Mouse (Mus musculus) thymus, postnatal 10 days (tissue): ENCODE data around the gene Cd82.

Source experiments
- DNase-seq, 2 experiments: peaks; one replicate each; pipeline ENCODE4 v3.0.0; 2021; ENCODE audit warnings: low spot score in 2 of 2

Cd82 gene

DNA sequence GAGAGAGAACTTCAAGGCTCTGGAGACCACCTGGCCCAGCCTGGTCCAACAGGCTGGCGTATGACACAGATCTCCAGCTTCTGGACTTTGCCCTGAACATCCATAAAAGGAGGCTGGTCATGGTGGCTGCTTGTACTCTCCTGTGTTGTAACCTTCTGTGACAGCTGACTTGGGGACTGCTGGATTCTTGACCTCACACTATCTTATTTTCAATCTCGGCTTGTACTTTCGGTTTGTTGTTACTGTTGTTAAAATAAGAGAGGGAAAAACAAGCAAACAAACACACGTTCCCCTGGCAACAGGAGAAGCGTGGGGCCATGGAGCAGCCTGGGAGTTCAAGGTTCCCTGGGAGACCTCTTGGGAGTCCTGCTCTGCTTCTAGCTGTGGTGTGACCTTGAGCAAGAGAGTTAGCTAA lies 17.7 kb downstream of the Cd82 start:
- no peak for DNase-seq

DNA sequence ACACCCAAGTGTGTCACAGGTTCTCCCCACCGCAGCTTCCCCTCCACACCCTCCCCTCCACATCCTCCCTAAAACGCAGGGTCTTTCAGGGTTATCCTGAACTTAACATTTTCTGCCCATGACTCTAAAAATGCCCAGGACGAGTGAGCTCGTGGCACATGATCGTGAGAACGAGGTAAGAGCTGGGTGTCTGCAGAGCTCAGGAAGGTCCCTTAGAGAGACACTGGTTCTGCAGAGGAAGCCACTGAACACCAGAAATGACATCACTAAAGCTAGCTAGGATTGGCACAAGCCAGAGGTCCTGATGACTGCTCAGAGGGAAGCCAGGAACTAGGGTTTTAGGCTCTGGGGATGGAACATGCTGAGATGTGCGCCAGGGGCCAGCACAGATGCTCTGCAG lies 18.7 kb downstream of the Cd82 start:
- no peak for DNase-seq

DNA sequence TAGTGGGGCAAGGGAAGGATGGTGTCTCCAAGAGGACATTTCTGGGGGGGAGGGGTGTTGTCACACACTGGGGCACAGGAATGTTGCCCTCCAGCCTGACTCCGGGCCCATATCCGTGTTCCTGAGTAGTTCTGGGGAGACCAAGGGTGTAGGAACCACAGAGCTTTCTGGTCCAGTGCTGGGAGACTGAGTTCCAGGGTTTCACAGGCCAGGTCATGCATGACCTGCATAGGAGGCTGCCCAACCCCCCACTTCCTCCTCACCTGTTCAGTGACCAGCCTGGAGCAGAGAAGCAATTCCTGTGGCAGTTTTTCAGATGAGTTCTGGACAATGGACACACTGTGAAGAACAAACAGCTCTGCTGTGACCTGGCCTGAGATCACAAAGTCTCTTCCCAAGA lies 19.8 kb downstream of the Cd82 start:
- DNase-seq: no peak

DNA sequence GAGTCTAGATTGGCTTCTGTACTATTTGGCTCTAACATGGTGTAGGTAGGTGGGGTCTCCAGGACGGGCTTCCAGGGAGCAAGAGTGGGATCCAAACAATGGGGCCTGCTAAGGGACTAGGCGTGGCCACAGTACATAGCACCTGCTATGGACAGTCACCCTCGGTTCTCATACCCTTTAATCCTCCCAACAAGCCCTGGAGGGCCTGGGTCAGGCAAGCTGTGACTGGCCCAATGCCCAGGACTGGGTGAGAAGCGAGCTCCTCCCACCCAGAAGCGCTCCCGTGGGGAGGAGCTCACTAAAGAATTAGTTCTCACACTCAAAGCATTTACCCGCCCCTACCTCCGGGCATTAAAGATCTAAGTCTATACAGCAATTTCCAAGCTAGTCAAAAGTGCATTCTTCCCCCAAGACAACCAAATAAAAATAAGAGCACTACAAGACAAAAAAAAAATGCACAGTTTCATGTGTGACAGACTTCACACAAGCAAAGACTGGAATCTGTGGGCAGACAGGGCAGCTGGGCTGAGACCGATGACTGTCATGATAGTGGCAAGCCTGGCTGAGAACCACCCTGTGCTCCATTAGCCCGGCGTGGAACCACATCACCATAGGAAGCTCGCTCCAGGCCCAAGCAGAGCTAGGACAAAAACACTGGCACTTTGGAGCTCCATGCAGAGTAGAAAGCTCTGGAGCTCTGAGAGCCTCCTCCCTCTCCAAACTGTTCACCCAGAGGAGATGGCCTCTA lies 23.0 kb downstream of the Cd82 start:
- no peak for DNase-seq

DNA sequence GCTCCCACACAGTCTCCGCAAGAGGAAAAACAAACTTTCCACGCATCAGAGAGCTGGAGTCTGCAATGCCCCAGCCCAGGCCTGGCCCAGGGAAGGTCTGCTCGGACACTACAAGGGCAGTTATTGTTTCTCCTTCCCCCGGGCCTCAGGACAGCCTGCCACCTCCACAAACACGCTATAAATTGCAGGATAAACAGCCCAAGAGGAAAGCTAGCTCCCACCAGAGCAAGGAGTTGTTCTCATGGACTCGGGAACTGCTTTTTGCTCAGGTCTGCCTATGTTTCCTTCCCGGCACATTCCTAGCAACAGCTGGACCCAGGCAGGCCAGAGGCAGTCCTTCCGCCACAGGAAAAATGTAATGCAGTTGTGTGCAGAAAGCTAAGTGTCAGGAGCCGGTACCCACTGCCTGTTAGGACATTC lies 23.6 kb downstream of the Cd82 start:
- DNase-seq: no peak

DNA sequence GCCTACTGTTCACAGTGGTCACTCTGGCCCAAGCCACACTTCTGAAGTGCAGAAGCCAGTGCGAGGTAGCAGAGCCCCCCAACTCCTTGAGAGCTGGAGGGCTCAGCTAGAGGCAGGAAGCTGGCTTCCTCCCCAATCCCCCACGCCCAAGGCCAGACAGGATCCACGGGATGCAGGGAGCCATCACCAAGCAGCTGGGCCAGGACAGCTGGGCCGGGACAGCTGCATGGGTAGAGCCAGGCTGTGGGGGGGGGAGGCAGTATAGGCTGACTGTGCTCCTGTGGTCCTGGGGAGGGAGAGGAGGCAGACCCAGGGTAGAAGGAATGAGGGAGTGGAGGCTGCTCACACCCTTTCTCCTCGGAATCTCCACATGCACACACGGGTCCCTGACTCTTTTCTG lies 24.6 kb downstream of the Cd82 start:
- DNase-seq: no peak

DNA sequence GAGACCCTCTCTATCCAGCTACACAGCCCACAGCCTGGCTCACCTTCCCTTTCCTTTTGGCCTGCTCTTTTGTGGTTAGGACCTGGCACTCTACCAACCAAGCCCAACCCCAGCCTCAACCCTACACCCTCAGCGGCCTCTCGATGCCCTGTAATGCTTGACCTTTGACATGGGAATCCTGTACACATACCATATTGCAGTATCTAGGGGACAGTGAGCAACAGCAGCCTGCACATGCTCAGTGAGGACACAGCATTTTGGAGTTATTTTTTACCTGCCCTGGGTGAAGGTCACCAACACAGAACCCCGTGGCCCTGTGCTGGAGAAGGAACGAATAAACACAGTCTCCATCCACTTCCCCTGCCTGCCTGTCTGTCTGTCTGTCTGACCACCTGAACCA lies 27.4 kb downstream of the Cd82 start:
- DNase-seq: no peak

DNA sequence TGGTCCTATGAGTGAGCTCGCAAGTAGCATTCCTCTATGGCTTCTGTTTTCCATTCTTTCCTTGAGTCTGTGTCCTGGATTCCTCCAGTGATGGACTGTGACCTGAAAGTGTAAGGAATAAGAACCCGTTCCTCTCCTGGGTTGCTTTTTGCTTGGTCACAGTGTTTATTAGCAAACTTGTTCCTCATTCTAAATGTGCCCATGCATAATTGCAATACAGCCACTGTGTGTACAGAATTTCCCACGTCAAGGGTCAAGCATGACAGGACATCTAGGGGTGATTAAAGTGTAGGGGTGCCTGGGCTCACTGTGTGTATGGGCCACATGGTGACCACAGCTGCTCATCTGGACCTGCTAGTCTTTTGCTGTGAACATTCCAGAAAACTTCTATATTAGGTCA lies 28.0 kb downstream of the Cd82 start:
- DNase-seq: no peak

DNA sequence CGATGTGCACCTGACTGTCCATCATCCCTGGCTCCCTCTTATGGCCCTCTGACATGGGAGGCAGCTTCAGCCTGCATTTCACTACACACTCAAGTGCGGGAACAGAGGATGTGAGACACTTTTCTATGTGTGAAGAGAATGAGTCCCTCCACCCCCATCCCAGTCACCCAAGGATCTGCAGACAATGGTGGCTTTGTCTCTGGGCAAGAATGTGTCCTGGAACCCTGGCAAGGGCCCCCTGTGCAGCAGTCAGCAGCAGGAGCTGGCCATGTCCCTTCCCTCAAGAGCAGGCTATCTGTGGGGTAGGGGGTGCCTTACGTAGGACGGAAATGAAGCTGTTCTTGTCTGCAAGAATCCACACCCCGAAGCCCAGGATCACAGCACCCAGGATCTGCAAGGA lies 29.4 kb downstream of the Cd82 start:
- DNase-seq: no peak

DNA sequence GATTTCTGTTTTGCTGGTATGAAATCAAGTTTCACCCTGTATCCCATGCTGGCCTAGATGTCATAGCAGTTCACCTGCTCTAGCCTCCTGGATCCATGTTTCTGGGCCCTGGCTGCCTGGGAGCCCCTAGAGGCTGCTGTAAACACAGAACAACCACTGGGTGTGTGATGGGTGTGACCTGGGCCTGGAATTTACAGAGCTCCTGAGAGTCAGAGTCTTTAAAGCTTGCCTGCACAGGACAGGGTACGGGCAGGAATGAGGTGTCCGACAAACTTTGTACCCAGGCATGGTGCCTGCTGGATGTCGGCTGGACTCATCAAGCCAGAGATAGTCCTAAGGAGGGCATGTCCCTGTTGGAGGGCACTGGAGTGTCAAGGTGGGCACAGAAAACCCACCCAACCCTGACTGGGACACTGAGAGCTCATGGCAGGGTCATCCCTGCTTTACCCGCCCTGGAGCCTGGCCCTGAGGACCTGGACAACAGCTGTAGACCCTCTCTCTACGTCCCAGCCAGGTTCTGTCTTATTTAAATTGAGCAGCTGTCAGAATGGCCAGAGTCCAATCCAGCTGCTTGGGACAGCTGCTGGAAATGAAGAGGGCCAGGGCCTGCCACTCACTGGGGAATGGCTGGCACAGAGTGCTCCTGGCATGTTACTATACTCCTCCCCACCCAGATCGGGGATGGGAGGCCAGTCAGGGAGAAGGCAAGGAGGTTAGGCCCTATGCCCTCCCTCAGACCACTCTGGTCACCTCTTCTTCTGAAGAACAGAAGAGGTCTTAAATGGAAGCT lies 30.1 kb downstream of the Cd82 start:
- no peak for DNase-seq

DNA sequence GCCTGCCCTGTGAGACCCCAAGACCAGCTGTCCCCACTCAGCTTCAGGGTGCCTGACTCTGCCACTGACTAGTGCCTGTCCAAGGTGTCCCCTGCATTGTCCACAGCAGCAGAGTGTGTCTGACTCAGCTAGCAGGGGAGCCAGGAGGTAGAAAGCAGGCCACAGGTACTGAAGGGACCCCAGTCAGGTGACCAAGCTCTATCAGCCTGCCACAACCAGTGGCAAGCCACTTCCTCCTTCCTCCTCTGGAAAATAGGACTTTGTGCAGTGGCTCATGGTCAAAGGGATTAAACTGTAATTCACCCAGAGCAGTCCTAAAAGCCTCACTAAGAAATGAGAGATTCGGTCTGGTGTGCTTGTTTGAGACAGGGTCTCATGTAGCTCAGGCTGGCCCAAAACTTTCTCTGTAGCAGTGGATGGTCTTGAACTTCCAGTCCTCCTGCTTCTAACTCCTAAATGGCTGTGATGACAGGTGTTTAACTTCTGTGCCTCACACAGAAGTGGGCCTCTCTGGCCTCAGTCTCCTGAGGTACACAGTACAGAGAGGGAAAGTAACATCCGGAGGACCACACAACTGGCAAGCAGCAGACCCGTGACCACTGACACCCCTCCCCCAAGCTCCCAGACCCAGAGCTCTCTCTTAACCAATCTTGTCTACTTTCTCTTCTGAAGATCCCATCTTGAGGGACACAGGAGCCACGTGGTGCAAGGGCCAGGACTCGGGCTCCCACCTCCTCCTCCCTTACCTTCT lies 31.2 kb downstream of the Cd82 start:
- no peak for DNase-seq

DNA sequence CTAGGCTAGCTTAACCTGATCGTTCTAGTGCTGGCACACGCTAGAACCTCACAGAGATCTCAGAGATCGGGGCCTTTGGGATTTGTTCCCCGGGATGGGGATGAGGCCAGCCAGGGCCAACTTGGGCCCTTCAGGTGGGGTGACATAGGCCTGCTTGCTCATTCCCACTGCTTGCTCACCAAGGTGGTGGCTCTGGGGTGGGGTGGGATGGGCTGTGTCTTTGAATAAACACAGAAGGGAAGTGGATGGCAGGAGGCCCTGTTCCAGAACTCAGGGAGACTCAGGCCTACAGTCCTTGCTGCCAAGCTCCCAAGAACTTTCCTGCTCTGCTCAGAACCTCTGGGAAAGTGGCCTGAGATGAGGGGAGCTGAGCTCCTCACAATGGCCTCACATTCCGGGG lies 31.9 kb downstream of the Cd82 start:
- DNase-seq: no peak

DNA sequence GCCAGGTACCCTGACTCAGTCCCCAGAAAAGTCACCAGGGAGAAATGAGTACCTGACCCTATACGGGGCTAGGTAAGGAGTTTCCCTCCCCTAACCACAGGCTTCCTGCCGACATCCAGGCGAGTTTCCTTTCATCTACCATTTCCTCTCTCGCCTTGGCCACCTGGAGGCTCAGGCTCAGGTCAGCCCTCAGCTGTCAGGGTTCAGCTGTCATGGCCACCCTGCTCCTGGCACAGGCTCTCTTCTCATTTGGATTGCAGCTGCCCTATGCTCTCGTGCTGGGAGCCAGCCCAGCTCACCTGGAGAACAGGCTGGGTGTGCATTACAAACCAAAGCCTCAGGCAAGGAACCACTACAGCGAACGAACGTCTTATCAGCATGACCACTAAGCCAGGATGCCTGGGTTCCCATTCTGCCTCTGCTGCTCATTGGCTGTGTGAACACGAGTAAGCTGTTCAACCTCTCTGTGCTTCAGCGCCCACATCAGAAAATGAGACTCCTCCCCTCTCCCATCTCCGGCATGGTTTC lies 34.9 kb downstream of the Cd82 start:
- peak; percentile 35 to 39 for DNase-seq

DNA sequence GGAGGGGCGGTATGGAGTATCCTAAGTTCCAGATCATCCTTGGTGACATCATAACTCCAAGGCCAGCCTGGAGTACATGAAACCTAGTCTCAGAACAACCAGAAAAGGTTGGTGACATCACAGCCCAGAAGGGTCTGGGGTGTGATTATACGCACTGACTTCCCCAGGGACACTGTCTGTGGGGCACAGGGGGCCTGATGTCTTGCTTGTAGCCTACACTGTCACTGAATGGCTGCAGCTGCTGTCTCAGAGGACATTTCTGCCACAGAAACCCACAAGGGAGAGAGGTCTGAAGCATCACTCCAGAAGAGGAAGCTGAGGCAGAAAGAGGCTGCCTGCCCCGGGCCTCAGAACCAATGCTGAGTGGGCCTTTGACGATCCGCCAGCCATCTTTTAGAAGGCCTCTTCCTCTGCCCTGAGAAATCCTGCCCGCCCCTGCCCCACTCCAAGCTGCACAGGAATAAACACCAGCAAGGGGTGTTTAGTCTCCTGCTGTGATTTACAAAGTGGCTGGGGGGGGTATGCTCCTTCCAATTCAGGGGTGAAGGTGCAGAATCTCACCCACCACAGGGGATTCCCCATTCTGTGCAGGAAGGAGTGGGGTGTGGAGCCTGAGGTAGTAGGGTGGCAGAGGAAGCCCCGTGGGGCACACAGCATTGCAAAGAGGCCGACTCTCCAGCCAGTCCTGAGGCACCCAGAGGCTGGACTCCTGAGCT lies 35.8 kb downstream of the Cd82 start:
- DNase-seq: no peak

DNA sequence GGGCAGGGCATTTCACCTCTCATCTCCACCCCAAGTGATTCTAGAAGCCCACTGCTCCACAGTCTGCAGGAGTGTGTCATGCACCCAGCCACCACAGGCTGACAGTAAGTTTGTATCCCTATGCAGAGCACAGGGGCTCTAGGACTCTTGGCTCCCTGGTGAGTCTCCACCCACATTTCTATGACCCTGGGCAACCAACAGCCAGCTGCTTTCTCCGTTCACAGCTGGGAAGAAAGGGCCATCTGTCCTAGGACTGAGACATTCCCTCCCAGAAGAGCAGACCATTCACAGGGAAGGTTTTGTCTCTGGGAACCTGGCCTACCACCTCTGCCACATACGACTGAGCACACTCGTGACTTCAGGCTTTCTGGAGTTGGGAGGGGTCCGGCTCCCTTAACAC lies 37.1 kb downstream of the Cd82 start:
- DNase-seq: no peak

DNA sequence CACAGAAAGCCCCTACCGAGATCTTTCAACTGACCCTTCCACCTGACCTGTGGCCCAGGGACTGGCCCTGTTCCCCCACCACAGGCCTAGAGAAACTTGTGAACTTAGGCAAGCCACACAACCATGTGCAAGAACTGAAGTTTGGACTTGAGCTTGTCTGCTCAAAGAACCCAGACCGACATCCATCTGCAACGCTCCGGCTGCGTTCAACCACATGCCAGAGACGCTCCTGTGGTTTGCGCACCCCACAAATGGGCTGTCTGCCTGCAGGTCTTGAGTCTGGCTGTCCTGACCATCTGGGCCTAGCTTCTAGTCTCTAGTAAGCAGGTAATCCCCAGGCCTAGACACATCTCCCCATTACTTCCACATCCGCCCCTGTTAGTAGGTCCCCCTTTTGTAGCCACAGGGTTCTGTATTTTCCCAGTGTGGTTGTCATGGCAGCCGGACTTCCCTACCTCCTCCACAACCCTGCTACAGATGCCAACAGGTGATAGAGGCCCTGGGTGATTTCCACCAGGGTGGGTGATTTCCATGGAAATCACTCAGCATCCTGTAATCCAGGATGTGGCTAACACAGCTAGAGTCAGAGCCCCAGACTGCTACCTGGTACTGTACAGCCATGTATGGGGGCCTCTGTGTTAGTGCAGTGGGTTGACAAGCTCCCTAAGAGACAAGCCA lies 38.5 kb downstream of the Cd82 start:
- DNase-seq: no peak

DNA sequence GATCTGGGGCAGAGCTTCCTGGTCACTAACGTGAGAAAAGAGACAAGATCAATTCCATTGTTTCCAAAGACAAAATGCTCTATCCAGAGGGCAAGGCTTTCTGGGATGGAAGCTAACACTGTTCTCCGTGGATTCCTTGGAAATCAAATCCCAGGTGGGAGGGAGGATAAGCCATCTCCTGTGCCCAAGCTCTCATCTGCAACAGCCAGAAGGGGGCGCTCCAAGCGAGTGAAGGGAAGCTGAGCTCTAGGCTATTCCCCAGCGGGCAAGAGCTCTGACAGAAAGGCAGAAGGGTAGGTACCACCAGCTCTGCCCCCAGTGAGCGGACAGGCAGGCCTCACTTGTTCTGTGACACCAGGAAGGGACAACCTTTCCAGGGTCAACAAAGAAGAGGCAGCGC lies 41.6 kb downstream of the Cd82 start:
- peak; percentile 57 to 82 for DNase-seq

DNA sequence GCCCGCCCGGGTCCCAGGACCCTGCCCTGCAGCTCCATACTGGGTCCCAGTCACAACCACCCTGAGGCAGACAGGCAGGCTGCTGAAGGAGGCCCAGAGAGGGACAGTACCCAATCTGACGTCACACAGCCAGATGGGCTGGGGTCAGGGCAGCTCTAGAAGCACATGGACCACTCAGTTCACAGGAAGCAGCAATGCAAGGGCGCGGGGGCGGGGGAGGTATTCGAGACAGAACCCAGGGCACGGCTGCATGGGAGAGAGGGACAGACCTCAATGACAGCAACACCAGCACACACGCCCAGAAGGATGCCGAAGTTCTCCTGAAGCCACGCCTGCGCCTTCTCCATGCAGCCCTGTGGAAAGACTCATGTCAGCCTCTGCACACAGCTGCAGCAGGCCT lies 43.0 kb downstream of the Cd82 start:
- no peak for DNase-seq

DNA sequence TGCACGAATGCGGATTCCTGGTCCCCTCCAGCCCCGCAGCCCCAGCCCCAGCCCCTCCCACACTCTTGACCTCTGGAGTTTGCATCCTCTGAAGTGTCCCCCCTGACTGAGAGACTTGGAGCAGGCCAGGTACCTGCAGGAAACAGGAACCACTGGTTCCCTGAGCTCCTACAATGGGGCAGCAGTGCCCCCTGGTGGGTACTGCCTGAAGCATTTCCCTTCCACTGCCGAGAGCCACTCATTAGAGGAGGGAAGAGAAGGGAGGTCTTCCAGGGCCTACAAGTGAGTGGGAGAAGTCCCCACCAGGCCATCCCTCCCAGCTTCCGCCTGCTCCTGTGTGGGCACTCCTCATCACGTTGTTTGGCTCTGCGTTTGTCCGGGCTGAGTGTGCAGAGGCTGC lies 44.5 kb downstream of the Cd82 start:
- peak; percentile 65 to 84 for DNase-seq

DNA sequence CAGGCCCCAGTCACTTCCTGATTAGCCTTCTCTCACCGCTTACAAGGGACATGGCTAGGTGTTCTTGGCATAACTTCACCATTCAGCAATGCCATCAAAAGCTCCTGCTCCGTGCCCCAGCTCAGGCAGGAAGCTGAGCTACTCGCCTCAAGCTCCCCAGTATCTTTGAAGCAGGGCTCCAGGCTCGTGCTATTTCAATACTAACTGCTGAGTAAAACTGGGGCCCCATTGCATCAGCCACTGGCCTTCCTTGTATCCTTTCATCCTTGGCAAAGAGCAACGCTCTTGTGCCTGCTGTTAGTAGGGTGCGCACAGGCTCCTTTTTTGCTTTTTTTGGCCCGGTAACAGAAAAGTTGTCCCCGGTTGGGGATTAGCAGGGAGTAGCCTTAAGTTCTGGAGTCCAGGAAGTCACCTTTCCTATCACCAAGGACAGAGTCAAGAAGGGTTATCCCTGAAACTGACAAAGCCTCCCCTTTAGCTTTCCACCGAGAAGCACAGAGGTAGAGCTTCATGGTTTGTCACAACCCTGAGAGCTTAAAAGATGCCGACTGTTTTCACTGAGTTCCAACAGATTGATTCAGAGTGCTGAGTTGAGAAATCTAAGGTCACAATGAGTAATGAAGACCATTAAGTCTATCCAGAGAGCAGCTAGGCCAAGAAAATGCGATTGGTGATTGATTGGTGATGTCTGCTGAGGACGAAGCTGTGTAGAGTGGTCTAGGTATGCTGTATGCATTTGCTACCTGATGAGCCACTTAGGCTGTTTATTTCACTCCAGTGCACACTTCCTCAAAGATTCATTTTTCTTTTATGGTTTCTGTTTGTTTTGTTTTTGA lies 45.8 kb downstream of the Cd82 start:
- no peak for DNase-seq
